Mouse (Mus musculus): ENCODE measurements at regions not wholly inside any gene's neighbourhood (a gene's known extent, or its start where the extent isn't known, plus 50 kb on each side); places are given as distances from the start of the nearest gene placed in this dataset.

DNA sequence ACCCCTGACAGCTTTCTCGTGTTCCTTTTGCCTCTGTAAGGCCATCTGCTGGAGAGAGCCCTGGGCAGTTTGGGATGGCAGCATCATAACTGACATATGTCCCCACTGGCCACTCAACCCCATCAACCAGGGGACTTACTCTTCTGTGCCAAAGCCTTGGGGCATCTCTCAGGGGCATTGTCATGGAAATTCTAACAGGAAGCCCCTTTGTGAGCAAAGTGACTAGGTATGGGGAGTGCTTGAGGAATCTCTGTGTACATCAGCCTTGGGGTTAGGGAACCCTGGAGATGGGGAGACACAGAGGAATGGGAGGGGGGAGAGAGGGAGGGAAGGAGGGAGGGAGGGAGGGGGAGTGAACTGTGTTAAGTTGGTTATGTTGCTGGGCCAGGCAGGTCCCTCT lies 147.2 kb downstream of the Tpra1 start:
- no peak for TF ChIP-seq CTCF (IDR thresholded peaks at IDR 0.05 in 2 of 3, conservative IDR thresholded peaks at IDR 0.05 in 1 of 3; ENCODE audit: control insufficient read depth in 1 of 3, insufficient read depth in 1 of 3, low read depth in 2 of 3, low read length in 3 of 3, poor library complexity in 1 of 3, severe bottlenecking in 1 of 3)
- no peak for TF ChIP-seq E2F4 (IDR thresholded peaks at IDR 0.05; ENCODE audit: borderline replicate concordance, low read depth, low read length)
- no peak for TF ChIP-seq POLR2A (IDR thresholded peaks at IDR 0.05; ENCODE audit: control insufficient read depth in 1 of 2, insufficient read depth in 1 of 2, low read depth in 1 of 2, low read length in 2 of 2, poor library complexity in 1 of 2)
- TF ChIP-seq USF1 (IDR thresholded peaks at IDR 0.05; ENCODE audit: low read depth, low read length), result no peak

All from MEL (cell line).